Mouse (Mus musculus): ENCODE measurements around the gene Pknox2. TPM values are rescaled to one million over a fixed set of nuclear protein-coding genes. Genes with fewer than 3 reads are reported as not detected.
A peak's percentile ranks its signal among the peaks of the same experiment; 100 is the strongest.

Pknox2 gene
- polyA plus RNA-seq (2016; fragmentation: Nextera tagmentation; extraction: Ambion mirVana): 32.7 and 33.0 TPM in 2 replicates

DNA sequence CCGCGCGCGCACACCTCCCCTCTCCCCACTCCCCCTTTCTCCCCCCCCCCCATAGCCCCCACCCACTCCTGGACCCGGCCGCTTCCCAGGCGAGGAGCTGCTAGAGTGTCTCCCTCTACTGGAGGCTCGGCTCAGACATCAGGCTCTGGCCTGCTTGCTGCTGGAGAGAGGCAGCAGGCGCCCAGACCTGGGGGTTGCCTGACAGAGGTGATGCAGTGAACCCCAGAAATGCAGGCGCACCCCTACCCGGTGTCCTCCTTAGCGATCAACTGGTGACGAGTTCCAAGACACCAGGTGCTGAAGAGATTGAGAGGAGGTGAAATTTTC lies at the start of gene Pknox2:
Pknox2 (minus strand) TSS at position 49 of the 327 bp plus-strand sequence.
- Histone ChIP-seq H3K4me3 (peak within 1 kb of the TSS; percentile 87), H3K27ac (replicated peaks) (peak within 1 kb of the TSS; percentile 97), H3K9me3 (no peaks in the 10 kb centered on the region), H3K27me3 (replicated peaks; ENCODE audit: low read depth, poor library complexity, severe bottlenecking) (0 out of 2 replicates have a peak, but pooled peaks cover 8% of the 10 kb centered on the region), H3K4me1 (peaks cover 48% of the 10 kb centered on the region), H3K36me3 (replicated peaks) (no peaks in the 10 kb centered on the region)
- 2% methylated on average over 12 of the region's 13 CpGs for WGBS
- DNase-seq (ENCODE audit: low spot score): no peak

DNA sequence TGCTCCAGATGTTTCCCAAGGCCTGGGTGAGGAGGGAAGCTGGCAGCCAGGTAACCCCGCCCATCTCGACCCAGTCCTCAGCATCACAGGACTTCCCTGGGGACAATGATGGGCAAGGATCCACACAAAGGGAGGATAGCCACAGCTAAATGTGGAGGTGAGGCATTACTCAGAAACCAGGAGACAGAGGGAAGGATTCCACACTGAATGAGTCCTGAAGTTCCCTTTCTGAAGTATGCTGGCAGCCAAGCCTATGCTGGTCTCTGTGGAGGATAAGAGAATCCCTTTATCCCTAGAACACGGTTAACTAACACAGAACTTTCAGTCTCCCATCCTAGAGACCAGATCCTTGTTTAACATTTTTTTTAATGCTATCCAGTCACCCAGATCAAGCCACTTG lies 40.8 kb upstream of the Pknox2 start:
- Histone ChIP-seq H3K27me3 (replicated peaks; ENCODE audit: low read depth, poor library complexity, severe bottlenecking) (no peaks in the 10 kb centered on the region), H3K4me3 (no peak overlapping the region), H3K27ac (replicated peaks) (no peak overlapping the region), H3K9me3 (peaks cover 5% of the 10 kb centered on the region; the same call in 1 of the 2 replicates), H3K36me3 (replicated peaks) (no peaks in the 10 kb centered on the region), H3K4me1 (no peaks in the 10 kb centered on the region)
- WGBS: 88% methylated on average over 3 of the region's 3 CpGs
- DNase-seq (ENCODE audit: low spot score): no peak

DNA sequence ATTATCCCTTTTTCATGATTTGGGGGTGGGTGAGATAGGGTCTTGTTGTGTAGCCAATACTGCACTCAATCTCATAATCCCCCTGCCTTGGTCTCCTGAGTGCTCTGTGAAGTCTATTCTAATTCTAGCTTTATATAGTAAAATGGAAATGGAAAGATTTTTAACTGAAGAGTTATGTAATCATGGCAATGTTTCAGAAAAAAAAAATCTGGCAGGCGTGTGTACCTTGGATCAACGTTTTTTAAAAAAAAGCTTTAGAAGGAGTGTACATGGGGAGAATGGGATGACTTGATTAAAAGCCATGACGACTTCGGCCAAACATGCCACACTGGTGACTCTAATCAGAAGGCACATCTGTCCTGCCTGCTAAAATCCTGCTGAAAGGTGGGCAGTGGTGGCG lies 40.2 kb upstream of the Pknox2 start:
- H3K27me3 ChIP-seq (replicated peaks; ENCODE audit: low read depth, poor library complexity, severe bottlenecking): no peaks in the 10 kb centered on the region
- no peak for DNase-seq (ENCODE audit: low spot score)
- H3K36me3 ChIP-seq (replicated peaks): no peaks in the 10 kb centered on the region
- H3K27ac ChIP-seq (replicated peaks): no peak overlapping the region
- WGBS: 86% methylated on average over 5 of the region's 5 CpGs
- H3K4me1 ChIP-seq: no peaks in the 10 kb centered on the region
- no peak overlapping the region for H3K4me3 ChIP-seq
- peaks cover 5% of the 10 kb centered on the region; the same call in 1 of the 2 replicates for H3K9me3 ChIP-seq

DNA sequence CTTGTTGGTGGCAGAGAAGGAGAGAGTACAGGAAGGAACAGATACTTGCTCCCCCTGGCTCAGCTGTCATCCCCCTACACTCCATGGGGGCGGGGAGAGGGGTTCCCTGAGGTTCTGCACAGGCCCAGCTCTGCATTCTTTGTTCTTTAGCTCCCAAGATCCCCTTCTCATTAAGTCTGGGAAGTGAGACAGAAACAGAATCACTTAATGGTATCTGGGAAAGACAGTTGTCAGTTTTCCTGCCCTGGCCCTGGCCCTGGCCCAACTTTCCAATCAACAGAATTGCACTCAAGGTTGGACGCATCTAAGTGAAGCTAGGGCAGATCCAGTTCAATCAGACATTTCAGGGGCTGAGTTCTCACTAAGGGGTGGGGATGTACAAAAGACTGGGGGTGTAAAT lies 36.0 kb upstream of the Pknox2 start:
- peaks cover 8% of the 10 kb centered on the region; the same call in 1 of the 2 replicates for H3K27me3 ChIP-seq (replicated peaks; ENCODE audit: low read depth, poor library complexity, severe bottlenecking)
- DNase-seq (ENCODE audit: low spot score): no peak
- H3K9me3 ChIP-seq: no peaks in the 10 kb centered on the region
- H3K36me3 ChIP-seq (replicated peaks): no peaks in the 10 kb centered on the region
- H3K4me1 ChIP-seq: peaks cover 17% of the 10 kb centered on the region
- no peak overlapping the region for H3K27ac ChIP-seq (replicated peaks)
- no peak overlapping the region for H3K4me3 ChIP-seq
- 74% methylated on average over 2 of the region's 2 CpGs for WGBS

- Histone ChIP-seq H3K36me3 (replicated peaks) (no peaks in the 10 kb centered on the region), H3K4me3 (no peak overlapping the region), H3K9me3 (no peaks in the 10 kb centered on the region), H3K27ac (replicated peaks) (no peak overlapping the region), H3K4me1 (peaks cover 32% of the 10 kb centered on the region), H3K27me3 (replicated peaks; ENCODE audit: low read depth, poor library complexity, severe bottlenecking) (peaks cover 20% of the 10 kb centered on the region; the same call in 1 of the 2 replicates)
- WGBS: 70% methylated on average over 5 of the region's 5 CpGs
- DNase-seq (ENCODE audit: low spot score): no peak
Measured at GRCm38 (mm10) chr9:37181596-37181995, 34.4 kb upstream of the Pknox2 start.

DNA sequence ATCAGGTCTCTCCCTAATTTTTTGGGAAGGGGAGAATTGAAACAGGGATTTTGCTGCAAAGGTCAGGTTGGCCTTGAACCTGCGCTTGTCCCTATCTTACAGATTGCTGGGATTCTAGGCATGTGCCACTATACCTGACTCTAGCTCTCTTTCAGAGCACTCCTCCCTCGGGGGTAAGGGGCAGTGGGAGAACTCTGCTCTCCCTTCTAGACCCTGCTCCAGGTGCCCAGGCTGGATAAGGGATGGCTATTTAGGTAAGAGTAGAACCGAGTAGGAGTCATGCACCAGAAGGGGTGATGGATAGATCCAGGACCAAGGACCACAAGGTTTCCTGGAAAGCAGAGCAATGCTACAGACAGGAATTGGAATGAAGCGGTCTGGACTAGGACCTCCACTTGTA lies 32.4 kb upstream of the Pknox2 start:
- DNase-seq (ENCODE audit: low spot score): no peak
- no peak overlapping the region for H3K27ac ChIP-seq (replicated peaks)
- no peaks in the 10 kb centered on the region for H3K36me3 ChIP-seq (replicated peaks)
- WGBS: 88% methylated on average over 4 of the region's 4 CpGs
- no peak overlapping the region for H3K4me3 ChIP-seq
- H3K4me1 ChIP-seq: peaks cover 32% of the 10 kb centered on the region
- peaks cover 40% of the 10 kb centered on the region for H3K27me3 ChIP-seq (replicated peaks; ENCODE audit: low read depth, poor library complexity, severe bottlenecking)
- H3K9me3 ChIP-seq: no peaks in the 10 kb centered on the region

GRCm38 (mm10) chr9:37178911-37179310 lies 31.7 kb upstream of the Pknox2 start:
- H3K27me3 ChIP-seq (replicated peaks; ENCODE audit: low read depth, poor library complexity, severe bottlenecking): peaks cover 45% of the 10 kb centered on the region
- no peaks in the 10 kb centered on the region for H3K36me3 ChIP-seq (replicated peaks)
- peak overlapping the region; percentile 41; the same call in 1 of the 2 replicates for H3K27ac ChIP-seq (replicated peaks)
- no peak for DNase-seq (ENCODE audit: low spot score)
- no peaks in the 10 kb centered on the region for H3K9me3 ChIP-seq
- no peak overlapping the region for H3K4me3 ChIP-seq
- peaks cover 32% of the 10 kb centered on the region for H3K4me1 ChIP-seq
- 28% methylated on average over 4 of the region's 4 CpGs for WGBS

DNA sequence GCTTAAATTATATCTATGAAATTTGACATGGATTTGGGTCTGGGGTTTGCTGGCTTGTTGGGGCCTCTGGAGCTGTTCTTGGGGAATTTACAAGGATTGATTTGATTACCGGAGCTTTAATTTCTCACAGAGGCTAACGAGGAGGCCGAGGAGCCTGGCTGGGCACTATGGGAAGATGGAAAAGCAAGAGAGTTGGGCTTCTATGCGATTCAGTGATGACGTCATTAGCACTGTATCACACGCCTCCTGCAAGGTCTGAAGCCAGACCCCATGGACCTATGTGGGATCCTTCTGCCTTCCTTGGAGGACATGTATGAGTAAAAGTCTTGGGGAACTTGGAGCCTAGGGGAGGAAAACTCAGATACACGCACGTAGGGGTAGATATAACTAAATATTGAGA lies 30.3 kb upstream of the Pknox2 start:
- no peaks in the 10 kb centered on the region for H3K36me3 ChIP-seq (replicated peaks)
- no peak overlapping the region for H3K4me3 ChIP-seq
- 44% methylated on average over 8 of the region's 8 CpGs for WGBS
- DNase-seq (ENCODE audit: low spot score): no peak
- H3K27me3 ChIP-seq (replicated peaks; ENCODE audit: low read depth, poor library complexity, severe bottlenecking): peaks cover 45% of the 10 kb centered on the region
- no peaks in the 10 kb centered on the region for H3K9me3 ChIP-seq
- peaks cover 41% of the 10 kb centered on the region for H3K4me1 ChIP-seq
- 0 out of 2 replicates have a peak overlapping the region, but pooled peaks have one; percentile 1 for H3K27ac ChIP-seq (replicated peaks)

- DNase-seq (ENCODE audit: low spot score): peak; percentile 77
- Histone ChIP-seq H3K27me3 (replicated peaks; ENCODE audit: low read depth, poor library complexity, severe bottlenecking) (peaks cover 45% of the 10 kb centered on the region), H3K4me1 (peaks cover 41% of the 10 kb centered on the region), H3K4me3 (no peak overlapping the region), H3K9me3 (no peaks in the 10 kb centered on the region), H3K27ac (replicated peaks) (0 out of 2 replicates have a peak overlapping the region, but pooled peaks have one; percentile 1), H3K36me3 (replicated peaks) (no peaks in the 10 kb centered on the region)
- under 1% methylated on average over 5 of the region's 5 CpGs for whole genome bisulfite sequencing
Measured at GRCm38 (mm10) chr9:37177107-37177506, 29.9 kb upstream of the Pknox2 start.

DNA sequence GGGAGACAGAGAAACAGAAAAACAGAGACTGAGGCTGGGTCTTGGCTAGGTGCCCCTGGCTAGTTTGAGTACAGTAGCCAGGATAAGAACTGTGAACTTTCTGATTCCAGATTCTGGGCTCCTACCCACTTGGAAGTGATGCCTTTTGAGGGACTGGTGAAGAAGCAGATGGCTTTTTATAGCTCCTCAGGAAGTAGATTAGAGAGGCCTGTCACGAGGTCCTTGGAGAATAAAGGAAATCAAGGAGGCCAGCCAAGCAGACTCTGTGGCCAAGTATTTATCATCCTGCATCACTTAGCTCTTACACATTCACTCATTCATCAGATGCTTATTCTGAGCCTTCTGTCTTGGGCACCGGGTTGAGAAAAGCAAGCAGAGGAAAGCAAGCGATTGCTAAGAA lies 28.8 kb upstream of the Pknox2 start:
- peaks cover 35% of the 10 kb centered on the region for H3K4me1 ChIP-seq

DNA sequence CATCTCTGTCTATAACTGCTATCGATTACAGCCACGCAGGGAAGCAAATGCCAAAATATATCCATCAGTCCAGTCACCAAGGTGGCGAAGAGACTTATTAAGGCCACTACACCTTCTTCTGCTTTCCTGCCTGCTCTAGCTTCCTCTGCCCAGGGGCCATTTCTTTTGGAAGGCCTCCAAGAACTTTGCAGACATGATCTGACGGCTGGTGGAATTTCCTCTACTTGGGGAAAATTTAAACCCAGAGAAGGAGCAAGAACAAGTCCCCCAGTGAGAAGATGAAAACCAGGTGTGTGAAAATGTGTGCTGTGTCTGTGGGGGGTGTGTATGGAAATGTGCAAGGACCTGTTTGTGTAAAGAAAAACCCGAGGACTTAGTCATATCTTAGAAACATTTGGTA lies 26.2 kb upstream of the Pknox2 start:
- no peak for DNase-seq (ENCODE audit: low spot score)
- no peak overlapping the region for H3K4me3 ChIP-seq
- no peaks in the 10 kb centered on the region for H3K36me3 ChIP-seq (replicated peaks)
- H3K4me1 ChIP-seq: peaks cover 33% of the 10 kb centered on the region
- H3K9me3 ChIP-seq: no peaks in the 10 kb centered on the region
- no peak overlapping the region for H3K27ac ChIP-seq (replicated peaks)
- WGBS: 58% methylated on average over 5 of the region's 5 CpGs
- peaks cover 39% of the 10 kb centered on the region for H3K27me3 ChIP-seq (replicated peaks; ENCODE audit: low read depth, poor library complexity, severe bottlenecking)

More for the DNA sequence above, 28.8 kb upstream of the Pknox2 start:
- H3K36me3 ChIP-seq (replicated peaks): no peaks in the 10 kb centered on the region
- H3K4me3 ChIP-seq: no peak overlapping the region
- H3K27me3 ChIP-seq (replicated peaks; ENCODE audit: low read depth, poor library complexity, severe bottlenecking): peaks cover 45% of the 10 kb centered on the region
- WGBS: 76% methylated on average over 3 of the region's 3 CpGs
- no peak overlapping the region for H3K27ac ChIP-seq (replicated peaks)
- DNase-seq (ENCODE audit: low spot score): no peak
- H3K9me3 ChIP-seq: no peaks in the 10 kb centered on the region

GRCm38 (mm10) chr9:37166899-37167298 lies 19.7 kb upstream of the Pknox2 start:
- peak; percentile 49 for DNase-seq (ENCODE audit: low spot score)
- no peak overlapping the region for H3K4me3 ChIP-seq
- H3K27me3 ChIP-seq (replicated peaks; ENCODE audit: low read depth, poor library complexity, severe bottlenecking): no peaks in the 10 kb centered on the region
- WGBS: 74% methylated on average over 2 of the region's 2 CpGs
- no peaks in the 10 kb centered on the region for H3K36me3 ChIP-seq (replicated peaks)
- H3K9me3 ChIP-seq: no peaks in the 10 kb centered on the region
- no peak overlapping the region for H3K27ac ChIP-seq (replicated peaks)
- peaks cover 7% of the 10 kb centered on the region; the same call in 1 of the 2 replicates for H3K4me1 ChIP-seq

GRCm38 (mm10) chr9:37160686-37161085 lies 13.5 kb upstream of the Pknox2 start:
- H3K4me3 ChIP-seq: no peak overlapping the region
- WGBS: 76% methylated on average over 2 of the region's 2 CpGs
- H3K36me3 ChIP-seq (replicated peaks): no peaks in the 10 kb centered on the region
- DNase-seq (ENCODE audit: low spot score): peak; percentile 4
- H3K27me3 ChIP-seq (replicated peaks; ENCODE audit: low read depth, poor library complexity, severe bottlenecking): no peaks in the 10 kb centered on the region
- peaks cover 5% of the 10 kb centered on the region for H3K4me1 ChIP-seq
- H3K9me3 ChIP-seq: no peaks in the 10 kb centered on the region
- no peak overlapping the region for H3K27ac ChIP-seq (replicated peaks)
